Mouse (Mus musculus) forebrain, embryonic 13.5 days (tissue): Measurements from ENCODE around the gene Slc22a16. TPM values are rescaled to one million over a fixed set of nuclear protein-coding genes. Genes with fewer than 3 reads are reported as not detected.

Experiments
- ATAC-seq: fragments of 200-750 bp; cut with Nextera tagmentation; 2 replicates; pipeline ENCODE4 v1.8.0; 2017
- H3K27ac ChIP-seq: fragments of 300-500 bp; sonication (generic); 2 replicates; pipeline ENCODE4 v1.5.1; 2015; ENCODE audit warnings: inconsistent platforms, mild to moderate bottlenecking, moderate library complexity
- H3K27me3 ChIP-seq: fragments of 300-500 bp; sonication (generic); 2 replicates; pipeline ENCODE4 v1.6.1; 2015; ENCODE audit warnings: mild to moderate bottlenecking, inconsistent platforms
- H3K36me3 ChIP-seq: fragments of 300-500 bp; sonication (generic); 2 replicates; pipeline ENCODE4 v1.6.1; 2015; ENCODE audit warnings: mild to moderate bottlenecking, inconsistent platforms; ENCODE audit not compliant: poor library complexity, severe bottlenecking
- H3K4me1 ChIP-seq: fragments of 300-500 bp; sonication (generic); 2 replicates; pipeline ENCODE4 v1.6.1; 2015; ENCODE audit warnings: inconsistent platforms
- H3K4me2 ChIP-seq: fragments of 300-500 bp; sonication (generic); 2 replicates; pipeline ENCODE4 v1.6.1; 2015; ENCODE audit warnings: inconsistent platforms, mild to moderate bottlenecking, moderate library complexity
- H3K4me3 ChIP-seq: fragments of 300-500 bp; sonication (generic); 2 replicates; pipeline ENCODE4 v1.5.1; 2015; ENCODE audit warnings: mild to moderate bottlenecking, inconsistent platforms
- H3K9ac ChIP-seq: fragments of 300-500 bp; sonication (generic); 2 replicates; pipeline ENCODE4 v1.6.1; 2015; ENCODE audit warnings: mild to moderate bottlenecking, inconsistent platforms
- H3K9me3 ChIP-seq: fragments of 300-500 bp; sonication (generic); replicated peaks from 2 replicates; pipeline ENCODE4 v1.6.1; 2016; ENCODE audit warnings: inconsistent platforms
- WGBS: fragments of 180-500 bp; shearing (Covaris S2); methylation state at CpG from one replicate; pipeline ENCODE4 v1.1.7; 2015; 5-methylcytosine and 5-hydroxymethylcytosine counted together
- polyA plus RNA-seq: library from polyadenylated mRNA; unstranded; fragments of >200 nt; fragmentation: Nextera tagmentation; extraction: Ambion mirVana; gene quantifications from 2 replicates; pipeline ENCODE4 v1.2.1, GENCODE M21; 2015

The Slc22a16 gene
- polyA plus RNA-seq, result not detected in 2 replicates

- no peak for ATAC-seq
- H3K4me2 ChIP-seq, result no peak within 1 kb of the TSS
- H3K9ac ChIP-seq, result no peak within 1 kb of the TSS
- no peaks in the 10 kb centered on the region for H3K9me3 ChIP-seq
- no peak within 1 kb of the TSS for H3K27ac ChIP-seq
- no peak within 1 kb of the TSS for H3K4me3 ChIP-seq
- no peaks in the 10 kb centered on the region for H3K36me3 ChIP-seq
- H3K27me3 ChIP-seq, result no peaks in the 10 kb centered on the region
- 92% methylated on average over 12 of the region's 12 CpGs for WGBS
- no peaks in the 10 kb centered on the region for H3K4me1 ChIP-seq
These were observed at the start of gene Slc22a16 for GRCm38 (mm10) chr10:40570036-40570435. Gene Slc22a16 (plus strand): TSS chr10:40570336.

DNA sequence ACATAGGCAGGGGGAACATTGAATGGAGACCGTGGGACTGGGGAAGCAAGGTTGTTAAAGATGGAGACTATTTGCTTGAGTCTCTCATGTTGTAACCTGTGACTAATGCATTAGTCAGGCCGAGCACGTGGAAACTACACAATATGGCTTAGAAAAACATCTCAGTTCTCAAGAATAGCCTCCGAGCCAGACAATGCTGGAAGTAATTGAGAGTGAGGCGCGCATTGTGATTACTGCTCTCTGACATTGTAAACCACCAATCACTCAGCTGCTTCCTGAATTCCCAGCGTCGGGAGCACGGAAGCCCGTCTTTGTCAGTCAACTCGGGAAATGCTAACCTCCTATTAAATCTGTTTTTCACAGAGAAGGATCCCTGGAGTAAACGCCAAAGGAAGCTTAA is 48.6 kb upstream of the Slc22a16 start:
- Histone ChIP-seq H3K9ac (peak overlapping the region; percentile 34; the same call in 1 of the 2 replicates), H3K9me3 (no peaks in the 10 kb centered on the region), H3K27me3 (no peaks in the 10 kb centered on the region), H3K27ac (peak overlapping the region; percentile 44), H3K4me2 (peak overlapping the region; percentile 38), H3K4me3 (no peak overlapping the region), H3K4me1 (peaks cover 25% of the 10 kb centered on the region), H3K36me3 (no peaks in the 10 kb centered on the region)
- WGBS, result 4% methylated on average over 12 of the region's 12 CpGs
- peak; percentile 69 for ATAC-seq

- Histone ChIP-seq H3K36me3 (no peaks in the 10 kb centered on the region), H3K9me3 (no peaks in the 10 kb centered on the region), H3K4me1 (peaks cover 25% of the 10 kb centered on the region), H3K27me3 (no peaks in the 10 kb centered on the region), H3K27ac (no peak overlapping the region), H3K4me3 (no peak overlapping the region), H3K4me2 (no peak overlapping the region), H3K9ac (no peak overlapping the region)
- WGBS, result 68% methylated on average over 7 of the region's 7 CpGs
- ATAC-seq, result no peak
These were observed 46.7 kb upstream of the Slc22a16 start for GRCm38 (mm10) chr10:40523312-40523975.

DNA sequence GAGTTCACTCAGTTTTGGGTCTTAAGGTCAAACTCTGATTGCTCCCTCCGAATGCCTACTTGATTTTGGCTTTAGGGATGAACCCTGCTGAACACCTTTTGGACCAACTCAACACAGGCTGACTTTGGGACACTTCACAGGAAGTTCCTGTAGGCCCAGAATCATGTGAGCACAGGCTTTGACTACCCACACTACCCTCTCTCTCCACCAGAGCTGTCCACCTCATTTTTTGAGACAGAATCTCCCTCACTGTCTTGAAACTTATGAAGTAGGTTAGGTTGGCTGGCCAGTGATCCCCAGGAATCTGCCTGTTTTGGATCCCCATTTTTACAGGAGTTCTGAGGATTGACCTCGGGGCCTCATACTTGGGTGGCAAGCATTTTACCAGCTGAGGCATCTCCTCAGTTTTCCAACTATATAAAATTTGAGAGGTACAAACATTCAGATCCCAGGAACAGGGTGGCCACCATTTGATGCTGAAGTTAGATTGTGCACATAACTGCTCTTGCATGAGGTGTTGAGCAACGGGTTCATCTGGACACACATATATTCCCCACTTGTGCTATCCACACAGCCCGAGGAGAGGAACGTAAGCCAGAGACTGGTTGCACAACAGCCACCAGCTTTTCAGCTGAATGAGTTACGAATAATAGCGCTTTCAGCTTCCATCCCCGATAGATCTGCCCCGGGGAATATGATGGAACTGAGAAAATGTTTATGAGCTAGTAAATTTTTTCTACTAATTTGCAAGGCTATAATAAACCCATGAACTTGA is 45.9 kb upstream of the Slc22a16 start:
- Histone ChIP-seq H3K4me2 (no peak overlapping the region), H3K9me3 (no peaks in the 10 kb centered on the region), H3K27me3 (no peaks in the 10 kb centered on the region), H3K4me3 (no peak overlapping the region), H3K4me1 (peaks cover 22% of the 10 kb centered on the region), H3K36me3 (no peaks in the 10 kb centered on the region), H3K27ac (no peak overlapping the region), H3K9ac (no peak overlapping the region)
- WGBS, result 75% methylated on average over 9 of the region's 9 CpGs
- ATAC-seq, result no peak

GRCm38 (mm10) chr10:40524991-40525390 is 45.1 kb upstream of the Slc22a16 start:
- no peaks in the 10 kb centered on the region for H3K9me3 ChIP-seq
- no peaks in the 10 kb centered on the region for H3K27me3 ChIP-seq
- no peak for ATAC-seq
- no peak overlapping the region for H3K4me2 ChIP-seq
- no peaks in the 10 kb centered on the region for H3K36me3 ChIP-seq
- no peak overlapping the region for H3K9ac ChIP-seq
- WGBS, result 33% methylated on average over 10 of the region's 10 CpGs
- peaks cover 16% of the 10 kb centered on the region for H3K4me1 ChIP-seq
- H3K27ac ChIP-seq, result no peak overlapping the region
- H3K4me3 ChIP-seq, result no peak overlapping the region

DNA sequence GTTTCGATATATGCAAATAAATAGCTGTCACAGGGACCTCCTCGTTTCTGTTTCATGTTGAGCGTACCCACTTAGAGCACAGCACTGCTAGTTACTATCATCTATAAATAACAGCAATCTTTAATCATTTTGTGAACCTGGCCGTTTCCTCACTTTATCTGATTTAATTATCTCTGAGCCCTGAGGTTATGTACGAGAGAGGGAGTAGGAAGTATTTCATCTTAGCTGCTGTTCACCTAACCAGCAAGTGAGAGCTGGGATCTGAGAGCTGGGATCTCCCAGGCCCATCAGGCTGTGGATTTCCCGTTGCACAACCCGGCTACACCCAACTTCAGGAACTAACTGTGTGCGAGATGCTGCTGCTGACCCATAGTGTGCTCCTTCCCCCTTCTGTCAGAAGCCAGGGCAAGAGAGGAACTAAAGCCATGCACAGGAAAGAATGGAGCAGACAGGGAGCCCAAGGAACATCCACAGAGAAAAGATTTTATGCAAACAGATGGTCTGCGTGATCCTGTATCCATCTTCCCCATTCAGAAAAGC is 44.5 kb upstream of the Slc22a16 start:
- Histone ChIP-seq H3K4me1 (peaks cover 16% of the 10 kb centered on the region), H3K4me3 (no peak overlapping the region), H3K9ac (no peak overlapping the region), H3K27ac (no peak overlapping the region), H3K27me3 (no peaks in the 10 kb centered on the region), H3K9me3 (no peaks in the 10 kb centered on the region), H3K36me3 (no peaks in the 10 kb centered on the region), H3K4me2 (no peak overlapping the region)
- ATAC-seq, result no peak
- WGBS, result 79% methylated on average over 9 of the region's 9 CpGs

- 83% methylated on average over 8 of the region's 8 CpGs for WGBS
- no peaks in the 10 kb centered on the region for H3K27me3 ChIP-seq
- H3K9ac ChIP-seq, result no peak overlapping the region
- no peak overlapping the region for H3K4me2 ChIP-seq
- H3K4me3 ChIP-seq, result no peak overlapping the region
- H3K4me1 ChIP-seq, result peaks cover 10% of the 10 kb centered on the region
- no peak overlapping the region for H3K27ac ChIP-seq
- ATAC-seq, result no peak
- no peaks in the 10 kb centered on the region for H3K9me3 ChIP-seq
- no peaks in the 10 kb centered on the region for H3K36me3 ChIP-seq
These were observed 43.8 kb upstream of the Slc22a16 start for GRCm38 (mm10) chr10:40526301-40526761.

DNA sequence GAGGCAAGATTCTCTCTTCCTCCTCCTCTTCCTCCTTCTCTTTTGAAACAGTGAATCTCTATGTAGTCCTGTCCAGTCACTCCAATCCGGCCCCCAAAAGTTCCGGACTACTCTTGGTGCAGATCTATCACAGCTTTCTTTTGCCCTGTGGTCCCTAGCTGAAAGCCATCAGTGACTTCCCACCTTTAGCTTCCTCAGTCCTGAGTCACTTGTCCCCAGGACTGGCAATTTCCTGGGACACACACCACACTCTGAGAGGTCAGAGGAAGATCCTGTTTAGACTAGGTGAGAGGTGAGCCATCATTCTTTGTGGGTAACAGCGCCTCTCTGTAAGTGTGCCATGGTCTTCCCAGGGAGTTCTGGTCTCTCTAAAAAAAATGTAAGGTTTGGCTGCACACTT is 43.1 kb upstream of the Slc22a16 start:
- Histone ChIP-seq H3K9ac (no peak overlapping the region), H3K27me3 (no peaks in the 10 kb centered on the region), H3K9me3 (no peaks in the 10 kb centered on the region), H3K36me3 (no peaks in the 10 kb centered on the region), H3K27ac (no peak overlapping the region), H3K4me1 (peaks cover 4% of the 10 kb centered on the region), H3K4me2 (no peak overlapping the region), H3K4me3 (no peak overlapping the region)
- ATAC-seq, result no peak
- WGBS, result 84% methylated on average over 3 of the region's 3 CpGs

GRCm38 (mm10) chr10:40527573-40527972 is 42.6 kb upstream of the Slc22a16 start:
- no peaks in the 10 kb centered on the region for H3K27me3 ChIP-seq
- H3K4me1 ChIP-seq, result no peaks in the 10 kb centered on the region
- WGBS, result 67% methylated on average over 8 of the region's 8 CpGs
- H3K27ac ChIP-seq, result no peak overlapping the region
- no peak overlapping the region for H3K4me3 ChIP-seq
- ATAC-seq, result no peak
- no peaks in the 10 kb centered on the region for H3K36me3 ChIP-seq
- H3K4me2 ChIP-seq, result no peak overlapping the region
- no peak overlapping the region for H3K9ac ChIP-seq
- H3K9me3 ChIP-seq, result no peaks in the 10 kb centered on the region

DNA sequence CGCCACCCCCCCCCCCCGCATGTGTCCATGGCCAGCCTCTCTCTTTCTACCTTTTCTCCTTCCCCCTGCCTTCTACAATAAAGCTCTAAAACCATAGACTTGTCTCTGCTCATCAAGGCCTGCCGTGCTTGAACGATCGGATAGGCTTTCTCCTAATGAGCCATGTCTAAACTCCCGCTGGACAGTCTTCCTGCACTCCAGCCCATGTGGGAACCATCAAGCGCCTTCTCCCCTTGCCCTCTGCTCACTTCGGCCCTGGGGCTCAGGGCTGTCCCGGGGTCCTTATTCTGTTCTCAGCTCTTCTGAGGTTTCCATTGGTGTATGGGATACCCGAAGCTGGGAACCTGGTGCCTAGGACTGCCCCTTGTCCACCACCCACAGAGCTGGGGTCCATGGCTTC is 41.5 kb upstream of the Slc22a16 start:
- Histone ChIP-seq H3K9ac (no peak overlapping the region), H3K4me1 (no peaks in the 10 kb centered on the region), H3K4me2 (no peak overlapping the region), H3K27ac (no peak overlapping the region), H3K9me3 (no peaks in the 10 kb centered on the region), H3K27me3 (no peaks in the 10 kb centered on the region), H3K4me3 (no peak overlapping the region), H3K36me3 (no peaks in the 10 kb centered on the region)
- ATAC-seq, result no peak
- 55% methylated on average over 8 of the region's 10 CpGs for WGBS

DNA sequence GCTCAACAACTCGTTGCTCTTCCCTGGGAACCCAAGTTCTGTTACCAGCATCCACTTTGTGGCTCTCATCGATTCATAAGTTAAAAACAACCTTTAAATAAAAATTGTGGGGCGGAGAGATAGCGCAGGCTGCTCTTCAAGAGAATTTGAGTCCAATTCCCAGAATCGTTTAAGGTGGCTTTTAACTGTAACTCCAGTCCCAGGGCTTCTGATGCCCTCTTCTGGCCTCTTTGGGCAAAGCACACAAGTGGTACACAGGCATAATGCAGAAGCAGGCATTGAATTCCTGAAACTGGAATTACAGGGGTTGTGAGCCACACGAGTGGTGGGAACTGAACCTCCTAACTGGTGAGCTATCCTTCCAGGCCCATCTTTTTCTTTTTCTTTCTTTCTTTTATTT is 40.5 kb upstream of the Slc22a16 start:
- H3K27me3 ChIP-seq, result no peaks in the 10 kb centered on the region
- WGBS, result 65% methylated on average over 6 of the region's 6 CpGs
- H3K4me2 ChIP-seq, result no peak overlapping the region
- no peaks in the 10 kb centered on the region for H3K4me1 ChIP-seq
- no peak overlapping the region for H3K9ac ChIP-seq
- H3K4me3 ChIP-seq, result no peak overlapping the region
- H3K27ac ChIP-seq, result no peak overlapping the region
- no peaks in the 10 kb centered on the region for H3K9me3 ChIP-seq
- no peak for ATAC-seq
- no peaks in the 10 kb centered on the region for H3K36me3 ChIP-seq

DNA sequence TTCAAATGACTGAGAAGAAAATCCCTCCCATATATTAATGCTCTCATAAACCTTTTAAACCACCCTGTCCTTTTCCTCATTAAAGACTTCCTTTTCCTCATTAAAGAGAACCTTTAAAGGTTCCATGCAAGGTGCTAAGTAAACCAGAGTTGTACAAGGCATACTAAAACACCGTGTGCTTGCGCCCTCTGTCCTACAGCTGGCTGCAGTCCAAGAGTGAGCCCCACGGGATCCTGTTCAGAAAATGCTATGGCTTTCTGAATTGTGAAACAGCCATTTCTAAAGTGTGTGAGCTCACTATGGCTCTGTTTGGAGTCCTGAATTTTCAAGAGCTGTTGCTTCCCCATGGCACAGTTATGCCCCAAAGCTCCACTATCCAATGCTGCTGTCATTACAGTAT is 39.5 kb upstream of the Slc22a16 start:
- WGBS, result 54% methylated on average over 3 of the region's 3 CpGs
- H3K9ac ChIP-seq, result no peak overlapping the region

More for the DNA sequence above, 39.5 kb upstream of the Slc22a16 start:
- no peak for ATAC-seq
- no peaks in the 10 kb centered on the region for H3K36me3 ChIP-seq
- no peaks in the 10 kb centered on the region for H3K4me1 ChIP-seq
- no peak overlapping the region for H3K27ac ChIP-seq
- no peak overlapping the region for H3K4me2 ChIP-seq
- H3K27me3 ChIP-seq, result no peaks in the 10 kb centered on the region
- no peak overlapping the region for H3K4me3 ChIP-seq
- H3K9me3 ChIP-seq, result no peaks in the 10 kb centered on the region
